ENCODE assay signal across 13 mouse cellular contexts in the genomic region with DNA sequence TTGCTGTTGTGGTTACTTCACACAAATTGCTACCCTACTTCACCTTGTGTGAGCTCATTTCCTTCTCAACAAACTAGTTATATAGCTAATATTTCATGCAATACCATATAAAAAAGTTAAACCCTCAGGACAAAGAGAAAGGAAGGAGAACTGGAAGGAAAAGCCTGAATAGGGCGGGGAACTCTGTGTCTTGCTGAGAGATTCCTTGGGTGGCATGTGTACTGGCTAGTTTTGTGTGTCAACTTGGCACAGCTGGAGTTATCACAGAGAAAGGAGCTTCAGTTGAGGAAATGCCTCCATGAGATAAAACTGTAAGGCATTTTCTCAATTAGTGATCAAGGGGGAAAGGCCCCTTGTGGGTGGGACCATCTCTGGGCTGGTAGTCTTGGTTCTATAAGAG. TPM values are rescaled to one million over a fixed set of nuclear protein-coding genes. Genes with fewer than 3 reads are reported as not detected.
"Had no signal": no experiment of that assay in that cellular context is flagged by ENCODE, and none has a peak within 500 bp of the region (broad histone marks: within the 10 kb centered on the region; RNA-seq: fewer than 3 reads in every experiment).

No protein-coding gene starts in this region.

RNA-seq across cellular contexts. Expression of gene Fhl5, which starts 8.9 kb away (rescaled TPM):
- polyA plus RNA-seq: embryonic facial prominence, embryonic 10.5 days; embryonic facial prominence, embryonic 11.5 days; embryonic facial prominence, embryonic 12.5 days; embryonic facial prominence, embryonic 13.5 days; embryonic facial prominence, embryonic 15.5 days; forebrain, embryonic 10.5 days; forebrain, embryonic 11.5 days; forebrain, embryonic 12.5 days; forebrain, embryonic 13.5 days; forebrain, embryonic 14.5 days; forebrain, embryonic 15.5 days; forebrain, embryonic 16.5 days; forebrain, postnatal 0 days had no signal
